Comparison of ENCODE assay signal across 8 mouse cellular contexts in genomic region chr11:117783089-117783488, GRCm38 (mm10). TPM values are rescaled to one million over a fixed set of nuclear protein-coding genes. Genes with fewer than 3 reads are reported as not detected.
A peak's percentile ranks its signal among the peaks of the same experiment; 100 is the strongest.
DNase-seq lines count a peak whose midpoint lies in the region; ATAC-seq and TF ChIP-seq lines count a peak whose summit lies in the region.

No protein-coding gene starts in this region.

- peak; percentile 64 for TF ChIP-seq CTCF in hindbrain, postnatal 0 days (IDR thresholded peaks at IDR 0.05; ENCODE audit: low read depth)
- peak; percentile 80 for TF ChIP-seq CTCF in liver, embryonic 14.5 days (IDR thresholded peaks at IDR 0.05; ENCODE audit: low read depth)

- H3K4me1 ChIP-seq in forebrain, embryonic 16.5 days (replicated peaks; ENCODE audit: control insufficient read depth, insufficient read depth, low read length): peaks cover 26% of the 10 kb centered on the region
- peaks cover 18% of the 10 kb centered on the region for H3K4me1 ChIP-seq in hindbrain, postnatal 0 days (ENCODE audit: insufficient read depth, low read length)
- peaks cover 16 to 20% of the 10 kb centered on the region in 2 experiments for H3K4me1 ChIP-seq in liver, embryonic 14.5 days (replicated peaks; ENCODE audit: control insufficient read depth in 2 of 2, insufficient read depth in 2 of 2, low read length in 1 of 2)
- H3K4me1 ChIP-seq in neural tube, embryonic 12.5 days: peaks cover 36% of the 10 kb centered on the region

- 4% methylated on average over 29 of the region's 31 CpGs for WGBS in forebrain, embryonic 16.5 days
- 8% methylated on average over 31 of the region's 31 CpGs for whole genome bisulfite sequencing in hindbrain, postnatal 0 days
- 1% methylated on average over 31 of the region's 31 CpGs for WGBS in liver, embryonic 14.5 days (ENCODE audit: insufficient replicate concordance)
- 4% methylated on average over 31 of the region's 31 CpGs for WGBS in neural tube, embryonic 12.5 days

- no peak overlapping the region for H3K27ac ChIP-seq in forebrain, embryonic 16.5 days (ENCODE audit: low read length)
- no peak overlapping the region; the same call in 1 of the 2 replicates for H3K27ac ChIP-seq in hindbrain, postnatal 0 days
- peak overlapping the region; percentile 100 for H3K27ac ChIP-seq in liver, embryonic 14.5 days
- no peak overlapping the region for H3K27ac ChIP-seq in neural tube, embryonic 12.5 days

- ATAC-seq in forebrain, embryonic 16.5 days: peak; percentile 53
- ATAC-seq in hindbrain, postnatal 0 days: peak; percentile 28; the same call in 1 of the 2 replicates
- 0 out of 2 replicates have a peak, but pooled peaks have one; percentile 3 for ATAC-seq in liver, embryonic 14.5 days (ENCODE audit: insufficient read depth)
- no peak for ATAC-seq in neural tube, embryonic 12.5 days (ENCODE audit: low FRiP score, low read depth)

- H3K27me3 ChIP-seq in forebrain, embryonic 16.5 days (replicated peaks; ENCODE audit: control insufficient read depth, insufficient read depth, low read length): peaks cover 29% of the 10 kb centered on the region
- H3K27me3 ChIP-seq in hindbrain, postnatal 0 days (ENCODE audit: insufficient read depth, low read length): peaks cover 4% of the 10 kb centered on the region; the same call in 1 of the 2 replicates
- no peaks in the 10 kb centered on the region for H3K27me3 ChIP-seq in liver, embryonic 14.5 days (ENCODE audit: control insufficient read depth, insufficient read depth, low read length)
- peaks cover 44% of the 10 kb centered on the region for H3K27me3 ChIP-seq in neural tube, embryonic 12.5 days (replicated peaks)

- no peaks in the 10 kb centered on the region for H3K36me3 ChIP-seq in forebrain, embryonic 16.5 days (ENCODE audit: control insufficient read depth, insufficient read depth)
- no peaks in the 10 kb centered on the region for H3K36me3 ChIP-seq in hindbrain, postnatal 0 days (ENCODE audit: insufficient read depth, low read length)
- peaks cover 48% of the 10 kb centered on the region for H3K36me3 ChIP-seq in liver, embryonic 14.5 days (replicated peaks; ENCODE audit: control insufficient read depth, insufficient read depth, low read depth)
- no peaks in the 10 kb centered on the region for H3K36me3 ChIP-seq in neural tube, embryonic 12.5 days

- intact Hi-C loops in left cerebral cortex, postnatal 36 days (cut with DNase I): loop anchor here (5.0 kb wide), 1 partner anchor 76 kb away; no protein-coding TSS in a partner anchor

- no peak for TF ChIP-seq EP300 in liver, embryonic 14.5 days (IDR thresholded peaks at IDR 0.05; ENCODE audit: low read depth)

- peak overlapping the region; percentile 61 for H3K4me2 ChIP-seq in forebrain, embryonic 16.5 days (ENCODE audit: low read length)
- H3K4me2 ChIP-seq in hindbrain, postnatal 0 days (ENCODE audit: low read depth, low read length): peak overlapping the region; percentile 53
- H3K4me2 ChIP-seq in liver, embryonic 14.5 days (ENCODE audit: low read depth): peak overlapping the region; percentile 98
- H3K4me2 ChIP-seq in neural tube, embryonic 12.5 days (replicated peaks): peak overlapping the region; percentile 62

- H3K4me3 ChIP-seq in forebrain, embryonic 16.5 days (replicated peaks; ENCODE audit: low read length): peak overlapping the region; percentile 39
- peak overlapping the region; percentile 19 for H3K4me3 ChIP-seq in hindbrain, postnatal 0 days (ENCODE audit: low read length)
- peak overlapping the region; percentile 75 to 81 for H3K4me3 ChIP-seq in liver, embryonic 14.5 days (ENCODE audit: insufficient read depth in 1 of 2, low read depth in 2 of 2, low read length in 2 of 2)
- peak overlapping the region; percentile 23; the same call in 1 of the 2 replicates for H3K4me3 ChIP-seq in neural tube, embryonic 12.5 days

- H3K9ac ChIP-seq in forebrain, embryonic 16.5 days (replicated peaks; ENCODE audit: low read depth, low read length): peak overlapping the region; percentile 54
- peak overlapping the region; percentile 28; the same call in 1 of the 2 replicates for H3K9ac ChIP-seq in hindbrain, postnatal 0 days (replicated peaks; ENCODE audit: low read length)
- peak overlapping the region; percentile 99 for H3K9ac ChIP-seq in liver, embryonic 14.5 days (replicated peaks)
- H3K9ac ChIP-seq in neural tube, embryonic 12.5 days: peak overlapping the region; percentile 48; the same call in 1 of the 2 replicates

- DNase-seq in left cerebral cortex, adult 18-20 months (ENCODE audit: low spot score in 2 of 2): peak; percentile 48 to 53
- DNase-seq in left cerebral cortex, postnatal 36 days (ENCODE audit: low spot score in 2 of 2): no peak
- DNase-seq in adrenal gland, postnatal 36 days: peak; percentile 48 to 75
- DNase-seq in hindbrain, postnatal 0 days (ENCODE audit: low spot score): peak; percentile 74
- peak; percentile 33 to 53 (median 49) for DNase-seq in liver, embryonic 14.5 days (ENCODE audit: low read depth in 3 of 3, low spot score in 3 of 3)
- peak; percentile 63 for DNase-seq in yolk sac, embryonic 10.5 days (ENCODE audit: low spot score)

- H3K9me3 ChIP-seq in forebrain, embryonic 16.5 days (ENCODE audit: control insufficient read depth, low read length): no peaks in the 10 kb centered on the region
- H3K9me3 ChIP-seq in hindbrain, postnatal 0 days (ENCODE audit: low read length): no peaks in the 10 kb centered on the region
- H3K9me3 ChIP-seq in liver, embryonic 14.5 days (ENCODE audit: control insufficient read depth, low read length): no peaks in the 10 kb centered on the region
- no peaks in the 10 kb centered on the region for H3K9me3 ChIP-seq in neural tube, embryonic 12.5 days

RNA-seq across cellular contexts. Expression of gene Tmc6, which starts 1.1 kb away (rescaled TPM):
- 1 to 10 TPM; 7.0 to 7.3 TPM for total RNA-seq in left cerebral cortex, adult 18-20 months (2021)
- 1 to 10 TPM; 4.5 to 8.9 TPM for total RNA-seq in left cerebral cortex, postnatal 36 days (2021)
- 10 to 100 TPM; 25.4 to 31.3 TPM for total RNA-seq in adrenal gland, postnatal 36 days (2021)
- 2.7 and 3.3 TPM in 2 replicates for polyA plus RNA-seq in forebrain, embryonic 16.5 days (2015; fragmentation: Nextera tagmentation; extraction: Ambion mirVana)
- 3.3 and 4.7 TPM in 2 replicates for total RNA-seq in hindbrain, postnatal 0 days (2014; rRNA removed)
- 3.2 and 4.9 TPM in 2 replicates for polyA plus RNA-seq in hindbrain, postnatal 0 days (2015; fragmentation: Nextera tagmentation; extraction: Ambion mirVana)
- 32.1 and 51.8 TPM in 2 replicates for polyA plus RNA-seq in liver, embryonic 14.5 days (2012; rRNA removed)
- 40.5 and 44.1 TPM in 2 replicates for polyA plus RNA-seq in liver, embryonic 14.5 days (2014; fragmentation: Nextera tagmentation; extraction: Ambion mirVana)
- polyA plus RNA-seq in neural tube, embryonic 12.5 days (2016; fragmentation: Nextera tagmentation; extraction: Ambion mirVana): 11.2 and 11.5 TPM in 2 replicates

RNA-seq across cellular contexts. Expression of gene Tmc8, which starts 1.2 kb away (rescaled TPM):
- 1 to 10 TPM in 1 of 2 experiments, under 1 TPM in 1; 0.40 to 1.1 TPM for total RNA-seq in left cerebral cortex, adult 18-20 months (2021)
- under 1 TPM; 0.62 to 0.68 TPM for total RNA-seq in left cerebral cortex, postnatal 36 days (2021)
- 1 to 10 TPM; 3.9 to 6.0 TPM for total RNA-seq in adrenal gland, postnatal 36 days (2021)
- 0.78 and 0.99 TPM in 2 replicates for polyA plus RNA-seq in forebrain, embryonic 16.5 days (2015; fragmentation: Nextera tagmentation; extraction: Ambion mirVana)
- 0.73 and 0.75 TPM in 2 replicates for total RNA-seq in hindbrain, postnatal 0 days (2014; rRNA removed)
- polyA plus RNA-seq in hindbrain, postnatal 0 days (2015; fragmentation: Nextera tagmentation; extraction: Ambion mirVana): 0.44 and 0.86 TPM in 2 replicates
- polyA plus RNA-seq in liver, embryonic 14.5 days (2012; rRNA removed): 28.1 and 29.8 TPM in 2 replicates
- polyA plus RNA-seq in liver, embryonic 14.5 days (2014; fragmentation: Nextera tagmentation; extraction: Ambion mirVana): 9.9 and 13.1 TPM in 2 replicates
- 1.0 and 1.4 TPM in 2 replicates for polyA plus RNA-seq in neural tube, embryonic 12.5 days (2016; fragmentation: Nextera tagmentation; extraction: Ambion mirVana)

RNA-seq across cellular contexts. Expression of gene 6030468B19Rik, which starts 14.4 kb away (rescaled TPM):
- not detected for total RNA-seq in left cerebral cortex, adult 18-20 months (2021)
- total RNA-seq in left cerebral cortex, postnatal 36 days (2021): not detected
- not detected for total RNA-seq in adrenal gland, postnatal 36 days (2021)
- polyA plus RNA-seq in forebrain, embryonic 16.5 days (2015; fragmentation: Nextera tagmentation; extraction: Ambion mirVana): not detected in 2 replicates
- total RNA-seq in hindbrain, postnatal 0 days (2014; rRNA removed): not detected in 2 replicates
- not detected in 2 replicates for polyA plus RNA-seq in hindbrain, postnatal 0 days (2015; fragmentation: Nextera tagmentation; extraction: Ambion mirVana)
- 104 and 133 TPM in 2 replicates for polyA plus RNA-seq in liver, embryonic 14.5 days (2012; rRNA removed)
- 67.1 and 78.0 TPM in 2 replicates for polyA plus RNA-seq in liver, embryonic 14.5 days (2014; fragmentation: Nextera tagmentation; extraction: Ambion mirVana)
- 0.42 TPM in 1 of 2 replicates, not detected in the other for polyA plus RNA-seq in neural tube, embryonic 12.5 days (2016; fragmentation: Nextera tagmentation; extraction: Ambion mirVana)

RNA-seq across cellular contexts. Expression of gene Gm20708, which starts 26.4 kb away (rescaled TPM):
- total RNA-seq in left cerebral cortex, adult 18-20 months (2021): 1 to 10 TPM in 1 of 2 experiments, under 1 TPM in 1; 0.86 to 2.6 TPM
- total RNA-seq in left cerebral cortex, postnatal 36 days (2021): 1 to 10 TPM; 1.4 to 2.2 TPM
- under 1 TPM; 0.50 to 0.63 TPM for total RNA-seq in adrenal gland, postnatal 36 days (2021)
- 0.19 and 0.90 TPM in 2 replicates for polyA plus RNA-seq in forebrain, embryonic 16.5 days (2015; fragmentation: Nextera tagmentation; extraction: Ambion mirVana)
- 2.6 TPM in 1 of 2 replicates, not detected in the other for total RNA-seq in hindbrain, postnatal 0 days (2014; rRNA removed)
- 0.67 and 1.4 TPM in 2 replicates for polyA plus RNA-seq in hindbrain, postnatal 0 days (2015; fragmentation: Nextera tagmentation; extraction: Ambion mirVana)
- 0.03 and 0.08 TPM in 2 replicates for polyA plus RNA-seq in liver, embryonic 14.5 days (2012; rRNA removed)
- 0.10 and 0.28 TPM in 2 replicates for polyA plus RNA-seq in liver, embryonic 14.5 days (2014; fragmentation: Nextera tagmentation; extraction: Ambion mirVana)
- 0.70 TPM in 1 of 2 replicates, not detected in the other for polyA plus RNA-seq in neural tube, embryonic 12.5 days (2016; fragmentation: Nextera tagmentation; extraction: Ambion mirVana)

RNA-seq across cellular contexts. Expression of gene Syngr2, which starts 26.4 kb away (rescaled TPM):
- total RNA-seq in left cerebral cortex, adult 18-20 months (2021): 10 to 100 TPM in 1 of 2 experiments, 1 to 10 TPM in 1; 9.3 to 15.8 TPM
- 10 to 100 TPM; 10.1 to 10.2 TPM for total RNA-seq in left cerebral cortex, postnatal 36 days (2021)
- total RNA-seq in adrenal gland, postnatal 36 days (2021): 10 to 100 TPM; 80.4 to 97.8 TPM
- 13.1 and 14.4 TPM in 2 replicates for polyA plus RNA-seq in forebrain, embryonic 16.5 days (2015; fragmentation: Nextera tagmentation; extraction: Ambion mirVana)
- total RNA-seq in hindbrain, postnatal 0 days (2014; rRNA removed): 21.5 and 31.7 TPM in 2 replicates
- 17.2 and 18.8 TPM in 2 replicates for polyA plus RNA-seq in hindbrain, postnatal 0 days (2015; fragmentation: Nextera tagmentation; extraction: Ambion mirVana)
- polyA plus RNA-seq in liver, embryonic 14.5 days (2012; rRNA removed): 36.5 and 48.8 TPM in 2 replicates
- 48.6 and 50.4 TPM in 2 replicates for polyA plus RNA-seq in liver, embryonic 14.5 days (2014; fragmentation: Nextera tagmentation; extraction: Ambion mirVana)
- polyA plus RNA-seq in neural tube, embryonic 12.5 days (2016; fragmentation: Nextera tagmentation; extraction: Ambion mirVana): 19.0 and 19.4 TPM in 2 replicates

Comparison
In these comparisons a context has a peak if more than half of its experiments do, and no peak if none do; other contexts are left out.
1. DNase-seq: peak in left cerebral cortex, adult 18-20 months (2 of 2), adrenal gland, postnatal 36 days (2 of 2), hindbrain, postnatal 0 days (single experiment), liver, embryonic 14.5 days (3 of 3) and yolk sac, embryonic 10.5 days (single experiment); none in left cerebral cortex, postnatal 36 days (0 of 2).
2. H3K4me3 ChIP-seq: peak in every context shown above with its lines; median percentile 78 in liver, embryonic 14.5 days; 39 in forebrain, embryonic 16.5 days; 23 in neural tube, embryonic 12.5 days; 19 in hindbrain, postnatal 0 days.
3. H3K9ac ChIP-seq: peak in every context shown above with its lines; median percentile 99 in liver, embryonic 14.5 days; 54 in forebrain, embryonic 16.5 days; 48 in neural tube, embryonic 12.5 days; 28 in hindbrain, postnatal 0 days.
4. Peak in every context shown above with its lines, with median percentiles within 50 percentile points of each other: H3K4me2 ChIP-seq.